Mouse (Mus musculus) testis, adult 2 months (tissue): ENCODE results near the gene Tbx2.

ENCODE experiments used
- CTCF ChIP-seq: fragments of 200-500 bp; IDR thresholded peaks from 2 replicates; pipeline ENCODE4 v1.5.1; 2012; ENCODE audit warnings: low read depth, mild to moderate bottlenecking, inconsistent platforms, low read length, moderate library complexity; ENCODE audit not compliant: control insufficient read depth, insufficient read depth, insufficient replicate concordance
- POLR2A ChIP-seq: fragments of 200-500 bp; IDR thresholded peaks from 2 replicates; pipeline ENCODE4 v1.6.1; 2012; ENCODE audit warnings: low read depth, mild to moderate bottlenecking, inconsistent platforms, low read length, moderate library complexity; ENCODE audit not compliant: control insufficient read depth

DNA sequence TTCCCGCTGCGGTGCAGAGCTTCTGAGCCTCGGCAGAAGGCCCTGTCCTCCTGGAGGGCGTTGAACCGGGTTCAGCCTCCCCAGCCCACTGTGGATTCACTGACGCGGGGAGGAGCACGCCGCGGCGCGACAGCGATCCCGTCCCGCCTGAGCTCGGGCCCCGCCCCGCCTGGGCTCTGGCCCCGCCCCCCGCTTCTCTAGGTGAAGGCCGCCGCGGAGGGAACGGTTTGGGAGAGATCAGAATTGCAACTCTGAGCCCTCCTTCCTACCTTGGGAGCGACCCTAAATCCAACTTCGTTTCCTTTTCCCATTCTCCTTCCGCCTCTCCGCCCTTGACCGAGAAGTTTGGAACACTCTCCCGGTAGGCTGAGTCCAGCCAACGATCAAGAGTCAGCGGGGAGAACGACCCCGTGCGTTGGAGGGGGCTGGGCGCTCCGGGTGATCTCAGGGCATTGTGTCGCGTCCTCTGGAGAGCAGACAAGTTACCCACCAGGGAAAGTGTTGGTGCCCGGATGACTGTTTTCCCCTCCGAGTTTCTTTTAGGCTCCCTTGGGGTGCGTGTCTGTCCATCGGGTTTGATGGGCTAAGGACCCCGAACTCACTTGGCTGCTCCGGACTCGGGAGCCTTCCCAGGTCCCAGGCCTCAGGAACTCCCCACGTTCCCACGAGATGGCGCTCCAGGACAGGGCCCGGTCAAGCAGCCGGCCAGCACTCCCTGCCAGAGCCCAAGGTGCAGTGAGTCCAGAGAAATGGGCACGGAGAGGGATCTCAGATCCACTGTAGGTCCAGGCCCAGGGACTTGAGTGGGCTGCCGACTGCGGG, 12.0 kb downstream of the Tbx2 start:
- TF ChIP-seq CTCF (peak; percentile 61; the same call in 1 of the 2 replicates), POLR2A (peak; percentile 21)
